Mouse (Mus musculus) forebrain, embryonic 11.5 days (tissue): ENCODE results near the gene Elavl1. TPM values are rescaled to one million over a fixed set of nuclear protein-coding genes. Genes with fewer than 3 reads are reported as not detected.

Source experiments
- ATAC-seq: fragments of 200-750 bp; cut with Nextera tagmentation; replicated peaks from 2 replicates; pipeline ENCODE4 v1.8.0; 2017; ENCODE audit warnings: moderate TSS enrichment; ENCODE audit not compliant: low FRiP score
- DNase-seq: peaks from one replicate; pipeline ENCODE4 v3.0.0-alpha.2; 2017; ENCODE audit warnings: low spot score
- H3K27ac ChIP-seq: fragments of 300-500 bp; sonication (generic); 2 replicates; pipeline ENCODE4 v1.5.1; 2014; ENCODE audit warnings: low read depth, low read length
- H3K27me3 ChIP-seq: fragments of 300-500 bp; sonication (generic); 2 replicates; pipeline ENCODE4 v1.6.1; 2014; ENCODE audit warnings: mild to moderate bottlenecking, low read length, mixed read lengths; ENCODE audit not compliant: control insufficient read depth, insufficient read depth
- H3K36me3 ChIP-seq: fragments of 300-500 bp; sonication (generic); 2 replicates; pipeline ENCODE4 v1.6.1; 2014; ENCODE audit warnings: mild to moderate bottlenecking, low read length, moderate library complexity, mixed read lengths; ENCODE audit not compliant: control insufficient read depth, insufficient read depth
- H3K4me1 ChIP-seq: fragments of 300-500 bp; sonication (generic); replicated peaks from 2 replicates; pipeline ENCODE4 v1.6.1; 2014; ENCODE audit warnings: low read length, mixed read lengths; ENCODE audit not compliant: control insufficient read depth, insufficient read depth
- H3K4me2 ChIP-seq: fragments of 300-500 bp; sonication (generic); 2 replicates; pipeline ENCODE4 v1.6.1; 2014; ENCODE audit warnings: low read depth, mild to moderate bottlenecking, low read length, moderate library complexity, mixed read lengths; ENCODE audit not compliant: severe bottlenecking
- H3K4me3 ChIP-seq: fragments of 300-500 bp; sonication (generic); 2 replicates; pipeline ENCODE4 v1.5.1; 2014; ENCODE audit warnings: low read depth, low read length
- H3K9ac ChIP-seq: fragments of 300-500 bp; sonication (generic); 2 replicates; pipeline ENCODE4 v1.6.1; 2014; ENCODE audit warnings: low read length
- H3K9me3 ChIP-seq: fragments of 300-500 bp; sonication (generic); 2 replicates; pipeline ENCODE4 v1.6.1; 2016; ENCODE audit warnings: low read length, mixed read lengths; ENCODE audit not compliant: control insufficient read depth
- WGBS: fragments of 180-500 bp; shearing (Covaris S2); extraction: QIAGEN DNeasy Blood & Tissue Kit; methylation state at CpG from one replicate; pipeline ENCODE4 v1.1.7; 2014; 5-methylcytosine and 5-hydroxymethylcytosine counted together
- polyA plus RNA-seq: library from polyadenylated mRNA; unstranded; fragments of >200 nt; fragmentation: Nextera tagmentation; extraction: Ambion mirVana; gene quantifications from 2 replicates; pipeline ENCODE4 v1.2.1, GENCODE M21; 2014

Elavl1 gene
- polyA plus RNA-seq, 1 experiment from 2014 or later = 394 TPM

- Histone ChIP-seq H3K27me3 (no peaks in the 10 kb centered on the region), H3K4me1 (no peaks in the 10 kb centered on the region), H3K9me3 (no peaks in the 10 kb centered on the region), H3K27ac (no peak overlapping the region), H3K9ac (no peak overlapping the region), H3K4me2 (no peak overlapping the region), H3K4me3 (no peak overlapping the region), H3K36me3 (peaks cover 3% of the 10 kb centered on the region)
- WGBS = 97% methylated on average over 1 of the region's 1 CpGs
- DNase-seq (peak; percentile 9), ATAC-seq (no peak)
Measured at GRCm38 (mm10) chr8:4333966-4334365, 8.8 kb upstream of the Elavl1 start.

- WGBS = 94% methylated on average over 5 of the region's 5 CpGs
- H3K9ac ChIP-seq = no peak overlapping the region
- DNase-seq (peak; percentile 33), ATAC-seq (no peak)
- H3K36me3 ChIP-seq = no peaks in the 10 kb centered on the region; the same call in 1 of the 2 replicates
- no peak overlapping the region for H3K4me3 ChIP-seq
- no peak overlapping the region for H3K27ac ChIP-seq
- H3K9me3 ChIP-seq = no peaks in the 10 kb centered on the region
- no peaks in the 10 kb centered on the region for H3K4me1 ChIP-seq
- H3K27me3 ChIP-seq = no peaks in the 10 kb centered on the region
- H3K4me2 ChIP-seq = no peak overlapping the region
Measured at GRCm38 (mm10) chr8:4329000-4329399, 3.8 kb upstream of the Elavl1 start.

- H3K9me3 ChIP-seq = no peaks in the 10 kb centered on the region
- ATAC-seq = no peak
- 46% methylated on average over 7 of the region's 7 CpGs for WGBS
- H3K9ac ChIP-seq = peak overlapping the region; percentile 99
- peak overlapping the region; percentile 99 for H3K4me3 ChIP-seq
- peaks cover 11% of the 10 kb centered on the region for H3K4me1 ChIP-seq
- peak overlapping the region; percentile 52 for H3K4me2 ChIP-seq
- no peaks in the 10 kb centered on the region for H3K27me3 ChIP-seq
- H3K36me3 ChIP-seq = no peaks in the 10 kb centered on the region; the same call in 1 of the 2 replicates
- no peak overlapping the region for H3K27ac ChIP-seq
- DNase-seq = no peak
Measured at GRCm38 (mm10) chr8:4325751-4326036, 481 bp upstream of the Elavl1 start.

GRCm38 (mm10) chr8:4324525-4324924, 688 bp downstream of the Elavl1 start:
- Histone ChIP-seq H3K9me3 (no peaks in the 10 kb centered on the region), H3K4me3 (peak overlapping the region; percentile 99), H3K4me1 (peaks cover 11% of the 10 kb centered on the region), H3K27ac (peak overlapping the region; percentile 70), H3K27me3 (no peaks in the 10 kb centered on the region), H3K36me3 (no peaks in the 10 kb centered on the region; the same call in 1 of the 2 replicates), H3K9ac (peak overlapping the region; percentile 99), H3K4me2 (peak overlapping the region; percentile 81)
- peak; percentile 71 for ATAC-seq
- WGBS = under 1% methylated on average over 42 of the region's 42 CpGs
- DNase-seq = no peak

- peak overlapping the region; percentile 81 for H3K4me2 ChIP-seq
- no peaks in the 10 kb centered on the region; the same call in 1 of the 2 replicates for H3K36me3 ChIP-seq
- H3K4me1 ChIP-seq = peaks cover 11% of the 10 kb centered on the region
- peak overlapping the region; percentile 99 for H3K4me3 ChIP-seq
- peak; percentile 35 for DNase-seq
- H3K27me3 ChIP-seq = no peaks in the 10 kb centered on the region
- 6% methylated on average over 6 of the region's 6 CpGs for WGBS
- H3K27ac ChIP-seq = 0 out of 2 replicates have a peak overlapping the region, but pooled peaks have one; percentile 41
- ATAC-seq = no peak
- H3K9me3 ChIP-seq = no peaks in the 10 kb centered on the region
- peak overlapping the region; percentile 99 for H3K9ac ChIP-seq
Measured at GRCm38 (mm10) chr8:4323917-4324316, 1.3 kb downstream of the Elavl1 start.

GRCm38 (mm10) chr8:4322470-4322869, 2.7 kb downstream of the Elavl1 start:
- Histone ChIP-seq H3K4me2 (0 out of 2 replicates have a peak overlapping the region, but pooled peaks have one; percentile 15), H3K4me1 (peaks cover 11% of the 10 kb centered on the region), H3K27me3 (no peaks in the 10 kb centered on the region), H3K27ac (no peak overlapping the region), H3K9ac (no peak overlapping the region), H3K4me3 (no peak overlapping the region), H3K36me3 (no peaks in the 10 kb centered on the region; the same call in 1 of the 2 replicates), H3K9me3 (no peaks in the 10 kb centered on the region)
- ATAC-seq (no peak), DNase-seq (peak; percentile 91)
- WGBS = 29% methylated on average over 2 of the region's 2 CpGs

GRCm38 (mm10) chr8:4321031-4321430, 4.2 kb downstream of the Elavl1 start:
- peak; percentile 28 for DNase-seq
- no peaks in the 10 kb centered on the region for H3K27me3 ChIP-seq
- H3K27ac ChIP-seq = no peak overlapping the region
- H3K4me3 ChIP-seq = no peak overlapping the region
- H3K36me3 ChIP-seq = no peaks in the 10 kb centered on the region; the same call in 1 of the 2 replicates
- no peak overlapping the region for H3K9ac ChIP-seq
- ATAC-seq = no peak
- 89% methylated on average over 2 of the region's 2 CpGs for WGBS
- H3K4me1 ChIP-seq = peaks cover 11% of the 10 kb centered on the region
- no peaks in the 10 kb centered on the region for H3K9me3 ChIP-seq
- H3K4me2 ChIP-seq = no peak overlapping the region

- Histone ChIP-seq H3K4me2 (no peak overlapping the region), H3K36me3 (no peaks in the 10 kb centered on the region; the same call in 1 of the 2 replicates), H3K9ac (no peak overlapping the region), H3K4me3 (no peak overlapping the region), H3K27me3 (no peaks in the 10 kb centered on the region), H3K4me1 (peaks cover 11% of the 10 kb centered on the region), H3K9me3 (no peaks in the 10 kb centered on the region), H3K27ac (no peak overlapping the region)
- peak; percentile 37 for DNase-seq
- 100% methylated on average over 1 of the region's 1 CpGs for WGBS
- ATAC-seq = no peak
Measured at GRCm38 (mm10) chr8:4320404-4320803, 4.8 kb downstream of the Elavl1 start.

GRCm38 (mm10) chr8:4319573-4319872, 5.7 kb downstream of the Elavl1 start:
- DNase-seq (no peak), ATAC-seq (no peak)
- no peak overlapping the region for H3K9ac ChIP-seq
- H3K4me3 ChIP-seq = no peak overlapping the region
- no peaks in the 10 kb centered on the region; the same call in 1 of the 2 replicates for H3K36me3 ChIP-seq
- H3K27me3 ChIP-seq = no peaks in the 10 kb centered on the region
- H3K9me3 ChIP-seq = no peaks in the 10 kb centered on the region
- H3K4me1 ChIP-seq = peaks cover 11% of the 10 kb centered on the region
- WGBS = 99% methylated on average over 11 of the region's 11 CpGs
- H3K4me2 ChIP-seq = no peak overlapping the region
- H3K27ac ChIP-seq = no peak overlapping the region
